16 mouse cellular contexts compared by ENCODE assay signal in genomic region chr8:124450192-124450895, GRCm38 (mm10). TPM values are rescaled to one million over a fixed set of nuclear protein-coding genes. Genes with fewer than 3 reads are reported as not detected.
A peak's percentile ranks its signal among the peaks of the same experiment; 100 is the strongest.
DNase-seq lines count a peak whose midpoint lies in the region; ATAC-seq and TF ChIP-seq lines count a peak whose summit lies in the region.
"Had no signal": no experiment of that assay in that cellular context is flagged by ENCODE, and none has a peak within 500 bp of the region (broad histone marks: within the 10 kb centered on the region; RNA-seq: fewer than 3 reads in every experiment).

No protein-coding gene starts in this region.

- no peak overlapping the region for H3K4me2 ChIP-seq in intestine, postnatal 0 days (replicated peaks; ENCODE audit: low read depth)
- H3K4me2 ChIP-seq in intestine, embryonic 15.5 days (replicated peaks), result no peak overlapping the region
- H3K4me2 ChIP-seq in midbrain, embryonic 12.5 days (replicated peaks), result no peak overlapping the region
- no peak overlapping the region for H3K4me2 ChIP-seq in midbrain, embryonic 14.5 days (ENCODE audit: low read length)

- TF ChIP-seq CTCF in intestine, postnatal 0 days (IDR thresholded peaks at IDR 0.05; ENCODE audit: low read depth), result peak; percentile 41
- peak; percentile 31 for TF ChIP-seq CTCF in ES-Bruce4 (IDR thresholded peaks at IDR 0.05; ENCODE audit: low read depth, low read length)

- ATAC-seq in intestine, postnatal 0 days, result no peak
- no peak for ATAC-seq in intestine, embryonic 15.5 days
- no peak for ATAC-seq in midbrain, embryonic 12.5 days (ENCODE audit: low FRiP score, low read depth)
- ATAC-seq in midbrain, embryonic 14.5 days (ENCODE audit: low FRiP score, low TSS enrichment), result no peak
- no peak for ATAC-seq in erythroblast, adult 5-6 weeks (replicated peaks; ENCODE audit: low FRiP score, poor library complexity, severe bottlenecking)

- no peak for TF ChIP-seq POLR2A in ES-Bruce4 (IDR thresholded peaks at IDR 0.05; ENCODE audit: insufficient read depth, low read length)

- 78% methylated on average over 8 of the region's 8 CpGs for WGBS in intestine, postnatal 0 days
- 81% methylated on average over 8 of the region's 8 CpGs for WGBS in intestine, embryonic 15.5 days
- WGBS in midbrain, embryonic 12.5 days, result 95% methylated on average over 8 of the region's 8 CpGs
- WGBS in midbrain, embryonic 14.5 days, result 90% methylated on average over 8 of the region's 8 CpGs

- no peaks in the 10 kb centered on the region for H3K36me3 ChIP-seq in intestine, postnatal 0 days (ENCODE audit: control insufficient read depth, insufficient read depth)
- no peaks in the 10 kb centered on the region for H3K36me3 ChIP-seq in intestine, embryonic 15.5 days
- H3K36me3 ChIP-seq in midbrain, embryonic 12.5 days, result no peaks in the 10 kb centered on the region
- H3K36me3 ChIP-seq in midbrain, embryonic 14.5 days (ENCODE audit: control insufficient read depth, insufficient read depth, low read length), result no peaks in the 10 kb centered on the region
- no peaks in the 10 kb centered on the region for H3K36me3 ChIP-seq in ES-Bruce4 (ENCODE audit: control insufficient read depth, insufficient read depth, low read length, poor library complexity, severe bottlenecking)
- H3K36me3 ChIP-seq: embryonic facial prominence, embryonic 10.5 days had no signal

- H3K27ac ChIP-seq in intestine, postnatal 0 days (ENCODE audit: low read depth, low read length), result no peak overlapping the region
- H3K27ac ChIP-seq in intestine, embryonic 15.5 days, result no peak overlapping the region
- H3K27ac ChIP-seq in midbrain, embryonic 12.5 days (replicated peaks), result peak overlapping the region; percentile 7; the same call in 1 of the 2 replicates
- H3K27ac ChIP-seq in midbrain, embryonic 14.5 days (replicated peaks; ENCODE audit: low read depth, low read length), result no peak overlapping the region
- no peak overlapping the region for H3K27ac ChIP-seq in ES-Bruce4 (ENCODE audit: insufficient read depth, low read length)
- H3K27ac ChIP-seq: embryonic facial prominence, embryonic 10.5 days had no signal

- no peak for DNase-seq in midbrain, embryonic 14.5 days
- peak; percentile 36 for DNase-seq in ZHBTc4 (ENCODE audit: low read depth, low spot score)
- DNase-seq in heart, adult 11 months, result no peak
- DNase-seq: cerebellum, adult 9-10 months; heart, adult 18-20 months; heart, postnatal 10 days; left cerebral cortex, postnatal 4 days; lung, adult 2 months; thymus, adult 18-20 months had no signal

- H3K27me3 ChIP-seq in intestine, postnatal 0 days (replicated peaks; ENCODE audit: control insufficient read depth, insufficient read depth, low read length), result no peaks in the 10 kb centered on the region
- H3K27me3 ChIP-seq in intestine, embryonic 15.5 days (replicated peaks), result no peaks in the 10 kb centered on the region
- H3K27me3 ChIP-seq in midbrain, embryonic 12.5 days, result no peaks in the 10 kb centered on the region
- no peaks in the 10 kb centered on the region for H3K27me3 ChIP-seq in midbrain, embryonic 14.5 days (ENCODE audit: control insufficient read depth, insufficient read depth, low read length)
- no peaks in the 10 kb centered on the region; the same call in 1 of the 2 replicates for H3K27me3 ChIP-seq in ES-Bruce4 (ENCODE audit: control insufficient read depth, insufficient read depth, low read length, poor library complexity, severe bottlenecking)

- H3K4me3 ChIP-seq in intestine, postnatal 0 days (ENCODE audit: low read depth, low read length), result no peak overlapping the region
- H3K4me3 ChIP-seq in intestine, embryonic 15.5 days (replicated peaks), result no peak overlapping the region
- H3K4me3 ChIP-seq in midbrain, embryonic 12.5 days, result no peak overlapping the region
- no peak overlapping the region for H3K4me3 ChIP-seq in midbrain, embryonic 14.5 days (replicated peaks; ENCODE audit: low read depth, low read length)
- H3K4me3 ChIP-seq in ES-Bruce4 (ENCODE audit: low read depth, low read length), result no peak overlapping the region
- H3K4me3 ChIP-seq: embryonic facial prominence, embryonic 10.5 days; megakaryocyte, embryonic 14.5 days had no signal

- TF ChIP-seq EP300 in ES-Bruce4 (IDR thresholded peaks at IDR 0.05; ENCODE audit: insufficient read depth, low read depth, low read length), result no peak

- no peaks in the 10 kb centered on the region for H3K9me3 ChIP-seq in intestine, postnatal 0 days (ENCODE audit: control insufficient read depth)
- no peaks in the 10 kb centered on the region for H3K9me3 ChIP-seq in intestine, embryonic 15.5 days
- H3K9me3 ChIP-seq in midbrain, embryonic 12.5 days, result no peaks in the 10 kb centered on the region
- H3K9me3 ChIP-seq in midbrain, embryonic 14.5 days (ENCODE audit: control insufficient read depth, low read length), result no peaks in the 10 kb centered on the region
- H3K9me3 ChIP-seq in ES-Bruce4 (replicated peaks; ENCODE audit: control insufficient read depth, insufficient read depth, low read length, poor library complexity, severe bottlenecking), result peaks cover 4% of the 10 kb centered on the region

- no peak overlapping the region for H3K9ac ChIP-seq in intestine, postnatal 0 days (ENCODE audit: low read depth, low read length)
- no peak overlapping the region for H3K9ac ChIP-seq in intestine, embryonic 15.5 days
- no peak overlapping the region for H3K9ac ChIP-seq in midbrain, embryonic 12.5 days (replicated peaks)
- no peak overlapping the region for H3K9ac ChIP-seq in midbrain, embryonic 14.5 days (replicated peaks; ENCODE audit: low read length)
- no peak overlapping the region for H3K9ac ChIP-seq in ES-Bruce4 (ENCODE audit: low read depth, poor library complexity, severe bottlenecking)

- no peaks in the 10 kb centered on the region for H3K4me1 ChIP-seq in intestine, postnatal 0 days (replicated peaks; ENCODE audit: control insufficient read depth, insufficient read depth, low read length)
- no peaks in the 10 kb centered on the region for H3K4me1 ChIP-seq in intestine, embryonic 15.5 days (replicated peaks)
- 0 out of 2 replicates have a peak, but pooled peaks cover 5% of the 10 kb centered on the region for H3K4me1 ChIP-seq in midbrain, embryonic 12.5 days
- H3K4me1 ChIP-seq in midbrain, embryonic 14.5 days (ENCODE audit: control insufficient read depth, insufficient read depth, low read length), result no peaks in the 10 kb centered on the region
- H3K4me1 ChIP-seq in ES-Bruce4 (ENCODE audit: control insufficient read depth, insufficient read depth, low read length), result no peaks in the 10 kb centered on the region

RNA-seq across cellular contexts. Expression of gene Pgbd5, which starts 10.9 kb away (rescaled TPM):
- polyA plus RNA-seq in intestine, postnatal 0 days (2015; fragmentation: Nextera tagmentation; extraction: Ambion mirVana), result 1.9 and 2.2 TPM in 2 replicates
- 2.5 and 2.7 TPM in 2 replicates for polyA plus RNA-seq in intestine, embryonic 15.5 days (2015; fragmentation: Nextera tagmentation; extraction: Ambion mirVana)
- 3.7 and 4.0 TPM in 2 replicates for polyA plus RNA-seq in midbrain, embryonic 12.5 days (2016; fragmentation: Nextera tagmentation; extraction: Ambion mirVana)
- 12.8 and 13.8 TPM in 2 replicates for polyA plus RNA-seq in midbrain, embryonic 14.5 days (2014; fragmentation: Nextera tagmentation; extraction: Ambion mirVana)
- 3.6 and 4.0 TPM in 2 replicates for polyA plus RNA-seq in ES-Bruce4 (2011; ENCODE audit: insufficient read depth, insufficient read length, low read depth, missing spikeins)
- not detected in 2 replicates for total RNA-seq in erythroblast, adult 5-6 weeks (2015; ENCODE audit: low replicate concordance)
- total RNA-seq in erythroblast, adult 5-6 weeks (2017; ENCODE audit: low replicate concordance), result not detected in 2 replicates
